Mouse (Mus musculus): Measurements from ENCODE around the gene Tnnt2. TPM values are rescaled to one million over a fixed set of nuclear protein-coding genes. Genes with fewer than 3 reads are reported as not detected.

Gene Tnnt2
- 1 to 10 TPM in 1 of 2 experiments, under 1 TPM in 1; 0.83 to 1.4 TPM for polyA plus RNA-seq (2017; shearing (Covaris generic))

DNA sequence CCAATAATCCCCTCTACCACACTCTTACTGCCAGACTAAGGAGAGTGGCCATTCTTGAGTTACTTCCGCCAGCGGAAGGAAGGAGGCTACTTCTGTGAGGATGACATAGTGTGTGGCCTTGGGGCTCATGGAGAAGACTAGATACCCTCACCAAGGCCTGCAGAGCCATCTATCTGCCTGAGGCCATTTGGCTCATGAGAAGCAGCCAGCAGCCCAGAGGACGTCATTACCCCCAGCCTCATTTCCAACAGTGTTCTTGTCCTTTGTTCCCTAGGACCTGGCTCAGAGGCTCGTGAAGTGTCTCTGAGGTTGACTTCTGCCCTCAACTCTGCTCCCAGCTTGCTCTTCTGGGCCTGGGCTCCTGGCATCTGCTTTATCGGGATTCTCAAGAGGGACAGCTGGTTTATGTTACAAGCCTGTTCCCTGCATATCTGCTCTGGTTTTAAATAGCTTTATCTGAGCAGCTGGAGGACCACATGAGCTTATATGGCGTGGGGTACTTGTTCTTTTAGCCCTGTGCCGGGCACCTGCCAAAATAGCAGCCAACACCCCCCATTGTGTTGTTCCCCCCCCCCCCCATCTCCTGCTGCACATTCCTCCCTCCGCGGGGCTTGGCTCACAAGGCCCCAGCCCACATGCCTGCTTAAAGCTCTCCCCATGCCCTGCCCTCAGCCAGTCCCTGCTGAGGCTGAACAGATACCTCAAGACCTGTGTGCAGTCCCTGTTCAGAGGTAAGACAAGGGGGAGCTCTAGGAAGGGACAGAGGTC, at the start of gene Tnnt2:
Gene Tnnt2 (plus strand): TSS at position 639 of the 768 bp plus-strand sequence.
- no peak for ATAC-seq

DNA sequence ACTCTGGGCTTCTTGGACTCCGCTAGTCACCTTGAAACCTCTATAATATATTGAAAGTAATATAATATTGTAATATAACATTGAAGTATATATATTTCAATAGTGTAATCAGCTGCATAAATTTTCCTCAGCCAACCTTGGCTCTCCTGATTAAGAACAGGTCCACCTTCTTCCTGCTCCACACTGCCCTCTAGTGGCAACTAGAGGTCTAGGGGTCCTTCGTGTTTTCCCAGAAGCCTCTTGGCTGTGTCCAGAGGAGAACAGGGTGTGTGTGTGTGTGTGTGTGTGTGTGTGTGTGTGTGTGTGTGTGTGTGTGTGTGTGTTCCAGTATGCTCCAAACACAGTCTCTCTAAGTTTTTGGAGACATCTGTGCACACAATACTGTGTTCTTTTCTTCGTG, 48.4 kb upstream of the Tnnt2 start:
- ATAC-seq = peak; percentile 86

DNA sequence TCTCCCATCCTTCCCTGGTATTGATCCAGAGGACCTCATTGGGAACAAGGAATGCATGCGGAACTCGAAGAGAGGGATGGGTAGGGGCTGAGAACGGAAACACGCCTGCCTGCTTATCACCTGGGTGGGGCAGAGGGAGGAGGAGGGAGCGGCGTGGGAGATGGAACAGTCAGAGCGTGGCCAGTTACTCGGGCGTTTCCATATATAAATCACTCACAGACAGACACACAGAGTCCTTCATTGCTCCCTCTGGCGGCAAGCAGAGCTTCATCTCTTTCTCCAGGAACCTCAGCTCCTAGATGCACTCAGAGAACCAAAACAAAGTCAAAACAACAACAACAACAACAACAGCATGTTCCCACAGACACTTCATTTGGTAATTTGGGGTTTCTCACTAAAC, 47.4 kb upstream of the Tnnt2 start:
- ATAC-seq = no peak

DNA sequence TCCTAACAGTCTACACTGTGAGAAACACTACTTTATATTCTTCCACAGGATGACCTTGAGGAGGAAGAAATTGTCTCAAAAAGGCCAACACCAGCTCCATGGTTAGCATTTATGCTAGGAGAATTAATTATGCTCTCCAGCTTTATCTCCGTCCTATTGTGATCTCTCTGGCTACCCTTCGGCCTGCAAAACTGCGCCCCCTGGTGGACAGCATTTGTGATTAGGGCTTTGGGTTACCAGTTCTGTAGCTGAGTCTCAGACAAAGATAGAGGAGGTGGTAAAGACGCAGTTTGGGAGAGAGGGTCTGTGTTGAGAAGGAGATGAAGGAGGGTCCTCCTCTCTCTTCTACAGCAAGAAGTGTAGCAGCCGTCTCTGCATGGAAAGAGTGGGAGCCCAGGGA, 46.3 kb upstream of the Tnnt2 start:
- ATAC-seq = peak; percentile 52

DNA sequence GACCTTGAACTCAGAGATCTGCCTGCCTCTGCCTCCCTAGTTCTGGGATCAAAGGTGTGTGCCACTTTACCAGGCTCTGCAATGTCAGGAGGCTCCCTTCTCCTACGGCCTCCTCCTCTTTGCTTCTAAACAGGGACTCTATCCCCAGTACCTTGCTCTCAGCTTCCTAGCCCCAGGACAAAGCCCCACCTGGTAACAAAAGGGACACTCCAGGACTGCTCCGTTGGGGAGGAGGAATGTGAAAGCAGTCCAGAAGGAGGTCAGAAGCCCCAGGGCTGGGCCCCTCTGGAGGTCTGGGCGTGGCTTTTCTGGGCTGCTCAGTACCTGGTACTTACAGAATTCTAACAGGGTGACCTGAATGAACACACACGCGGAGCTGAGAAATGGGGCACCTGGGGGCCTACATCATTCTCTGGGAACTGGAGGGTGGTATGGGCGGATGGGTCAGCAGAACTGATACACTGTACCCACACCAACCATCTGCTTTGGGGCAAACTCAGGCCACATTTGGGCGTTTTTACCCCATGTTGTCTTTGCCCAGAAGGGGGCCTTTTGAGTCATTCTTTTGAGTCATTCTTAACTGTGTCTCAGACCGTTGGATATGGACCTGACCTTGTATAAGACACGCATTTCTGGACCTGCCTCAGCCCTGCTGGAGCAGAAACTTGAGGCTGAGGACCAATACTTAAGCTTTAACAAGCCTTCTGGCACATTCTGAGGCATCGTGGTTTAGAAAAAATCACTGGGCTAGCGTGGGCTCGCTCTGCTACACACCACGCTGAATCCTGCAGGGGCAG, 43.8 kb upstream of the Tnnt2 start:
- no peak for ATAC-seq

DNA sequence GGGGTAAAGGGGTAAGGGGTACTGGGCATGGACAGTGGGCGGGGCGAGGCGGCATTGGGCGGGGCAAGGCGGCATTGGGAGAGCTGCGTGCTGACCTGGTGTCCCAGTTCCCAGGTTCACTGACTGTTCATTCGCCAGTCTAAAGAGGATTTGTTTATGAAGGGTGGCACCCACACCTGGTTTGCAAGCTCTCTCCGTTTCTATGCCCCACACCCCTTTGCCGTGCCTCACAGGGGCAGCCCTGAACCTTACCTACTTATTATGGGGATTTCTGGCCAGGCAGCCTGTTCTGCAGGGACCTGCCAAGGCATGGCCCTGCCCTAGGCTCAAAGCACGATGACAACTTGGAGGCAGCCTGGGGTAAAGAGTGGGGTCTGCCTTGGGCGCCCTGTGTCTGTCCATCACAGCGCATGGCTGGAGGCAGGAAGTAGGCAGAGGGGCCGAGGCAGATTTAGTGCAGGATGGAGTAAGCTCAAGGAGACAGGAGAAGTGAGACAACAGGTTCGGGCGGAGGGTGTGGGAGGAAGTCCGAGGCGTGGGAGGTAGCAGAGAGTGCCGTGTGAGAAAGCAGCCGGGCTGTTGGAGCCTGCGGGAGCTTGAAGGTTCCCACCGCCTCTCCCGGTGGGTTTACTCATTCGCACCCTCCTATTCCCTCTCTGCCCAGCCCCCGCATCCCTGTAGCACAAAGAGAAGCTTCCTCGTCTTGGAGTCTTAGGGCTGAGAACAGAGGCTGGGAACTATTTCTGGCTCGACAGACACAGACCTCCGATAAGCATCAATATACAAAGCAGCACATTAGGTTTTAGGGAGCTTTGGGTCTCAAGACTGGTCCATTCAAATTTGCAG, 42.6 kb upstream of the Tnnt2 start:
- ATAC-seq = peak; percentile 72

DNA sequence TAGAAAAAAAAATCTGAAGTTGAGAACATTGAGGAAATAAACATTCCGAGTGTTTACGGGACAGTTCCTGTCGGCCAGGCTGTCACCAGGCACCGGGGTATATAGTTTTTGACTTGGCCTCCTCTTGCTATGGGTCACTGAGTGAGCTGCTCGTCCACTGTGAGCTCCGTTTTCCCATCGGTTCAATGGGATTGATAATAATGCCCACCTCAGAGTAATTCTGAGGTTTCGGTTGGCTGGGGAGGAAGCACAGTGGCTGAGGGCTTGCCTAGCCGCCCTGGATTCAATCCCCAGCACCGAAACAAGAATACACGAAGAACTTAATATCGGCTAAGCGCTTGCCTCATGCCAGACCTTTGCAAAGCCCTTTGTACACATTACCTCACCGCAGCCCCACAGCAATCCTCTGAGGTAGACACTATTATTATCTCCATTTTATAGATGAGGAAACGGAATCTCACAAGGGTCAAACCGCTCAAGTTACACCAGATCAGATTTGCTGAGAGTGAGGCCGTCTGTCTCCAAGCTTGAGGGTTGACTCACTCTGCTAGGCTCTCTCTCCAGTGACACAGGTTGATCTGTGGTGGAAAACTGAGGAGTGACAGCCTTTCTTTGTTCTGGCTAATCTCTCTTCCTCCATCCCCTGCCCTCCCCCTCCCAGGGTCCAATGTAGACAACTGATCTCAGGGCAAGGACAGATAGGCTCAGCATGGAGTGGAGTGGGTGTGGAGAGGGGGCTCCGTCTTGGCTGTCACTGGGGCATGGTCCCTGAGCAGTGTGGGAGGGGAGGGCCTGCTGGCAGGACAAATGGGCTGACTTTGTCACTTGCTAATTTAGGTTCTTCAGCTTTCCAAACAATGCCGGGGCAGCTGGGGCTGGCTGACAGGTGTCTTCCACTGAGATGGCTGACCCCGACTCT, 41.7 kb upstream of the Tnnt2 start:
- no peak for ATAC-seq

DNA sequence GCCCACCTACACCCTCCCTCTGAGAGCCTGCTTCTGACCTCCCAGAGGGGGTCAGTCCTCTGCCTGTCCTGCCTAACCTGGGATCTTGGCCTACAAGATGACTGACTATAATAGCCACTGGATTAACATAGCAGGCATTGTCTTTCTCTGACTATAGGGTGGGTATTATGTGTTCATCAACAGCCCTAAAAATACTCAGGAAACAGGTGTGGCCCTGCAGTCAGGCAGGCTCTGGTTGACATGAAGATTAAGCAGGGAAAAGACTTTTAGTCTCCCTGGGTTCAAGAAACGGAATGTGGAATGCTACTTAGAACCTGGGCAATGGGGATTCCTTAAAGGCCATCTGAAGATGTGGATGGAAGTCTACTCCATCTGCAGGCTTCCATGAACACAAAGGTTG, 37.7 kb upstream of the Tnnt2 start:
- ATAC-seq = no peak

DNA sequence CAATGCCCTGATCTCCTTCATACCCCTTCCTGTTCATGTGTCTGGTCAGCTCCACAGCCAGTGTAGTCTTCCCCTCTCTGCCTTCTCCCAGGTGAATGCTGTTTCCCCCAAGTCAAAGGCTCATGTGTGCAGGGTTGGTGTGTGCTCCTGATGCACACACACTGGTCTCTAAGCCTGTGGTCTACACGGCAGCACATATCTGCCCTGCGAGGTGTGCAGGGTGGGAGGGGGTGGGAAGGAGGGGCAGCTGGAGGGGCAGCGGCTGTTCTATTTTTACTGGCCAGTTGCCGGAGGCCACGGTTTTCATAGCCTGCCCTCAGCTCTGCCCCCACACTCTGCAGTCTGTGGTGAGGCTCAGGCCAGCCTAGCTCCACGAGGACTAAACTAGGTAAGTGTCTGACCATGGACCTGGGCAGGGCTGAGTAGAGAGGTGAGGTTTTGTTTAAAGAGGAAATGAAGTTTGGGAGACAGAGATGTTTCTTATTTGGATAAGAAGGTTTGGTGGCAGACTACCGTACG, 37.0 kb upstream of the Tnnt2 start:
- ATAC-seq = no peak

DNA sequence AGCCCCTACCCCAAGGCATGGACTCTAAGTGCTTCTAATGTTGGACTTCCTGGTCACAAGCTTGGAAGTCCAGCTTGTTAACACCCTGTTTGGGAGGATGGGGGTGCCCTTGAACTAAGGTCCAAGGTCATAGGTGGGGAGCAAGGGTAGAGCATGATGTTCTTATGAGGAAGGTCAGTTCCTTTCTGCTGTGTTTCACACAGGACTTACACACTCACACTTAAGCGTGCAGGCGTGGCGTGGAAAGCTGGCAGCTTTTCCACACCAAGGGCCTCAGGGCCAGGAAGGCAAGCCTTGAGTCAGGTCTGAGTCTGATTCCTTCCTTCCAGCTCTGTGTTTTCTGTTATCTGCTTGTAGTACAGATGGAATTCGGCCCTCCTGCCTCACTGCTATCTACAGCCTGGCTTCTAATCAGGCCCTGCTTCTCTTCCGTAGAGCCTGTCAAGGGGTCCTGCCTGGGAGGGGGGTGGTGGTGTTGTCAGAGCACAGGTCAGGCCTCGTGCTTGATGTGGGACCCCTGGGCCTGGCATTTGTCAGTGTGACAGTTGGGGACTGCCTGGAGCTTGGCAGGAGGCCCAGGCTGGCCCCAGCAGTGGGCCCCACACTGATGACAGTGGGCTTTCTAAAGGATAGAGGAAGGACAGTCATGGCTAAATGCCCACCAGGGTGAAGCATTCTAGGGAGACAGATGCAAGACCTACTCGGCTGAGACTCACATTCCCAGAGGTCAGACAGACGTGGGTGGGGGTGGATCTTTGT, 35.8 kb upstream of the Tnnt2 start:
- no peak for ATAC-seq

DNA sequence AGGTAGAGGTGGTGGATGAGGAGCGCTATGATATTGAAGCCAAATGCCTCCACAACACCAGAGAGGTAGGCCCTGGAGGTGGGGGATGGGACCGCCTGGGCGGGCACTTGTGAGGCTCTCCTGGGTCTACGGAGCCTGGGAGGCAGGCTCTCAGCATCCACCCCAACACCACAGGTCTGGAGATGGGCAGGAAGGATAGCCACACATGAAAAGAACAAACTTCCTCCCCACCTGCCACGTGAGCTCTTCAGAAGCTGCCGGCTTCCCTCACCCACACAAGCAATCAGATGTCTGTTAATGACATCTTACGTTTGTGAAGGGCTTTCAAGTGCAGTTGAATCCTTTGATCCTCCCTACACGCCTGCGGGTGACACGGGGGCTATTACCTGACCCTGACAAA, 28.6 kb upstream of the Tnnt2 start:
- ATAC-seq = peak; percentile 80

DNA sequence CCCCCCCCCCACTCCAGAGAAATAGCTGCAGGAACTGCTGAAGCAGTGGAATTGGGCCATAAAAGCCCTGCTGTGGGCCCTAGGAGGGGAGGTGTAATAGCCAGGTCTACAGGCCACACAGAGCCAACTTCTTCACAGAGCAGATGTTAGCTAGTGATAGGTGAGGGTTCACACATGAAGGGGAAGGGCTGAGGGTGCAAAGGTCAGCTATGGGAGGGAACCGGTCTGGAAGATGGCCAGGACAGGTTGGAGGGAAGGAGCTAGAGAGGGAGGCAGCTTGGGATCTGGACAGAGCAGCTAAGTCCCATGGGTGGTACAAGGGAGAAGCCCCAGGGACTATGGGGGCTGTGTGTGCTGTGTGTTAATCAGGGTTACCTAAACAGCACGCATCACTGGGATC, 26.0 kb upstream of the Tnnt2 start:
- ATAC-seq = no peak

DNA sequence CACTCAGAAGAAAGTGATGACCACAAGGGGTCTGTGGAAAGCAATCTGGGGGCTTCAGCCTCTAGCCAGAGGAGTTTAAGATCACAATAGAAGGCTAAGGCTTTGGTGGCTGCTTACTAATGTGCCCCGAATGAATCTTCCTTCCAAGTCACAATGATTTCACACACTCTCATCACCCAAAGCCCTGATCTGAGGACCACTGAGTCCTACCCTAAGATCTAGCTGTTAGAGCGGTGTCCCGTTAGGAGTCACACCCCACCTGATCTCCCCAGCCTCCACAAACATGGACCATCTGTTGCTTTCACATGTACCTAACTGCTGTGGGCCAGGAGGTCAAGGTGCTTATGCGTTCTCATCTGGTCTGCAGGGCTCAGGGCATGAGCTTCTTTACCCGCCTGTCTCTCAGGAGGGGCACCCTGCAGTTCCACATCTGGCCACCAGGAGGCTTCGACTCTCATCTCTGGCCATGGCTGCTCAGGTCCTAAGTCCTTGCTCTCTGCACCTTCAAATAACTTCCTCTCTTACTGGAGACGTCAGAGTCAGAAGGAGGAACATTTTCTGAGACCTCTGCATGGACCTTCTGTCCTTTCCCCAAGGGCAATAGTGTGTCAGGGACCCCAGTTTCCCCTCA, 25.0 kb upstream of the Tnnt2 start:
- peak; percentile 70 for ATAC-seq

DNA sequence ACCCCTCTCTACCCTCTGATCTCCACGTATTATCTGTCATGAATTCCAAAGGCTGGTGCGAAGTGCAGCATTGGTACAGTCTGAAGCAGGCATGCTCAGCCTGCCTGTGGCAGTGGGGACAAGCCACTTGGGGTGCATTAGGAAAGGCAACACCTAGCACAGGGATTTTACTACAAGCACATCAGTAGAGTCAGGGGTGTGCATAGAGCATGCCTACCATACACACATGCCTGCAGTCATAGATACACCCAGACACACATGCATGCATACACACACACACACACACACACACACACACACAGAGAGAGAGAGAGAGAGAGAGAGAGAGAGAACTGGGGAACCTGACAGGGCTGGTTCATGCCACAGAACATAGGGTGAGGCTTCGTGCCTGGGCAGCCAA, 23.9 kb upstream of the Tnnt2 start:
- no peak for ATAC-seq

DNA sequence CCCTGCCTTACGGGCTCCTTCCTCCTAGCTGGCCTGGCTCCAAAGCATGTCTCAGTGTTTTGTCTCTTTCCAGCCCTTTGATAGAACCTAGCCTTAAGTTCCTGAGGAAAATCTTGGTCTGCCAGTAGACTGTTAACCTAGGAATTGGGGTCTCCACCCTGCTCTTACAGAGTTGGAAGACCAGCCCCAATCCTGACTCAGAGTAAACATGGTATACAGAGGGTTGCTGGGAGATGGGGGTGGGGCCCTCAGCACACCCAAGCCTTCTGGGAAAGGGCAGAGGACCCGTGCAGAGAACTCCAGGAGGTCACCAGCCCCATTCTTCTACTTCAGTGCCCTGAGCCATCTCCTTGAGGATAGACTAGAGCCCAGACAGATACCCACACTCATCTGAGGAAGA, 23.5 kb upstream of the Tnnt2 start:
- ATAC-seq = no peak

DNA sequence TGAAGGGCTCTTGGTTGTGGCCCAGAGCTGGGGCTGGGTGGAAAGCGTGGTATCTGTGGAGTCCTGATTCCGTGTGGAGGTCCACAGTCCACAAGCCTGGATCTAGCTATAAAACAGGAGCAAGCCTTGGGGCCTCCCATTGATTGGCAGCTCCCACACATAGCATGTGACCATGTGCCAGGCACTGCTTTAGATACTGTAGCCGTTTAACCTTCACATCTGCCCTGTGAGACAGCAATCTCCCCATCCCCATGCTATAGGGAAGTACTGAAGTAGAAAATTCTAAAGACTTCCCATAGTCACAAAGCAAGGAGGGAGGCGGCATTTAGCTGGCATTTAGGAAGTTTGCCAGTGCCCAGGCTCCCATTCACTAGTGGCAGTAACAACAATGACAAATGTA, 23.1 kb upstream of the Tnnt2 start:
- no peak for ATAC-seq

DNA sequence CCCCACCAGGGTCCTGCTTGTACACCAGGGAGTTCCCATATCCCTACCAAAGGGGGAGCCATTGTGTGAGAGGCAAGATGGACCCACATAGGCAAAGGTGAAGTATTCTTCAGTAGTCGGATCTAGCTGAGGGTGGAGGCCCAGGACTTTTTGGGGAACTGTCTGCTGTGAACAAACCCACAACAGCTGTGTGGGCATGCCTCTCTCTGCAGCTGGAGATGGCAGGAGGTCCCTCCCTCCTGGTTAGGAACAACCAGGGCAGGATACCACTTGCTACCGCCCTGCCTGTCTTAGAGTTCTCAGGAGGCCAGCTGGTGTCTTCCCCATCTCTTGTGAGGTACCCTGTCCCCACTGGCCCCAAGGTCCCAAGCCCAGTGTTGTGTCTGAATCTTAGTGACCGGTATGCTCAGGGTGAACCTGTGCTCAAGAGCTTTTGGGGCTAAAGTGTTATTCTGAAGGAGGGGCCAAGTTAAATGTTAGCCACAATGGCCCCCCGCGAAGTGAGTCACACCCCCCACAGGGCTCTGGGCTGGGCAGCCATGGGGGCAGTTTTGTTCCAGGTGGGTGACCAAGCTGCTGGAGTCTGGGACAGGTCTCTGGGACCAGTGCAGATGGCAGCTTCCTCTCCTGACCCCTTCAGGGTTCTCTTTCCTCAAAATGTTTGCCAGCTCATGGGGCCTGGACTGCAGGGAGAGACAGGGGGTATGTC, 22.3 kb upstream of the Tnnt2 start:
- no peak for ATAC-seq

DNA sequence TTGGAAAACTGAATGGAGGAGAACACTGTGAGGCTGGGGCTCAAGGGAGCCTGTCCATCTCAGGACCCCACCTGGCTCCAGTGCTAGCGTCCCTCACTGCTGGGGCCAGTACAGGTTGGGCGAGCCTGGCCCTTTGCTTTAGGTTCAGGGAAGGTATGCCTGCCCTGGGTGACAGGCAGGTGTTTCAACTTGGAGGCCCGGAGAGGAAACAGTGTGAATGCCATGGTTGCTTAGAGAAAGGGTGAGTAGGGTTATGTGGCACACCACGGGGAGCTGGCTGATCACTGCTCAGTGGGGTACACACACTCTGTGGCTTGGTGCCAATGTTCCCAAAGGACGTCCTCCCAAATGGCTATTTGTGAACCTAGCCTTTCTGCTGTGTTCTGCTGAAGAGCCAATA, 21.6 kb upstream of the Tnnt2 start:
- no peak for ATAC-seq

DNA sequence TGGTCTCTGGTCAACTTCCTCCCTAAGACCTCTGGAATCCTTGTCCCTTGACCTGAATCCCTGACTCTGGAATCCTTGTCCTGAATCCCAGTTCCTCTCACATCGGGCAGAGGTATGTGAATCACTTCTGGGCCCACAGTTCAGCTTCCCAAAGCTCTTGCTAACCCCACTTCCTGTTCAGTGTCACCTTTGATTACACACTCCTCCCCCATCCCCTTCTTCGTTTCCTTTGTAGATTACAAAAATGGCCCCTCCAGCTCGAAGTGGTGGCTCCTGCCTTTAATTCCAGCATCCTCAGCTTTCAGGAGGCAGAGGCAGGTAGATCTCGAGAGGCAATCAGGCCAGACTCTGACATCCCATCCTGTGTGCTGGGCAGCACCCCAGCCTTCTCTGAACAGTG, 18.6 kb upstream of the Tnnt2 start:
- ATAC-seq = peak; percentile 79
